Mouse (Mus musculus): ENCODE measurements around the gene Tmem161a. TPM values are rescaled to one million over a fixed set of nuclear protein-coding genes. Genes with fewer than 3 reads are reported as not detected.

Tmem161a gene
- total RNA-seq (2014; fragmentation: Nextera tagmentation) (15.6 and 29.6 TPM in 2 replicates), total RNA-seq (2017) (9.4 and 21.4 TPM in 2 replicates)

GRCm38 (mm10) chr8:70172043-70172681, at the start of gene Tmem161a:
Gene Tmem161a (plus strand): TSS chr8:70172356.
- ATAC-seq (replicated peaks; ENCODE audit: poor library complexity, severe bottlenecking), result peak; percentile 99

- ATAC-seq (replicated peaks; ENCODE audit: poor library complexity, severe bottlenecking), result 0 out of 2 replicates have a peak, but pooled peaks have one; percentile 41
Measured at GRCm38 (mm10) chr8:70122863-70123262, 49.3 kb upstream of the Tmem161a start.

GRCm38 (mm10) chr8:70124992-70125391, 47.2 kb upstream of the Tmem161a start:
- no peak for ATAC-seq (replicated peaks; ENCODE audit: poor library complexity, severe bottlenecking)

GRCm38 (mm10) chr8:70128435-70128834, 43.7 kb upstream of the Tmem161a start:
- no peak for ATAC-seq (replicated peaks; ENCODE audit: poor library complexity, severe bottlenecking)

GRCm38 (mm10) chr8:70129309-70129952, 42.7 kb upstream of the Tmem161a start:
- ATAC-seq (replicated peaks; ENCODE audit: poor library complexity, severe bottlenecking), result no peak

GRCm38 (mm10) chr8:70130066-70130465, 42.1 kb upstream of the Tmem161a start:
- ATAC-seq (replicated peaks; ENCODE audit: poor library complexity, severe bottlenecking), result no peak

GRCm38 (mm10) chr8:70131166-70131883, 40.8 kb upstream of the Tmem161a start, which contains the start of gene Nr2c2ap:
Gene Nr2c2ap (plus strand): TSS chr8:70131333.
- peak; percentile 93 for ATAC-seq (replicated peaks; ENCODE audit: poor library complexity, severe bottlenecking)

GRCm38 (mm10) chr8:70134086-70134485, 38.1 kb upstream of the Tmem161a start:
- no peak for ATAC-seq (replicated peaks; ENCODE audit: poor library complexity, severe bottlenecking)

- ATAC-seq (replicated peaks; ENCODE audit: poor library complexity, severe bottlenecking), result no peak
Measured at GRCm38 (mm10) chr8:70134931-70135330, 37.2 kb upstream of the Tmem161a start.

- ATAC-seq (replicated peaks; ENCODE audit: poor library complexity, severe bottlenecking), result no peak
Measured at GRCm38 (mm10) chr8:70136591-70136990, 35.6 kb upstream of the Tmem161a start.

GRCm38 (mm10) chr8:70137890-70138289, 34.3 kb upstream of the Tmem161a start:
- ATAC-seq (replicated peaks; ENCODE audit: poor library complexity, severe bottlenecking), result no peak

GRCm38 (mm10) chr8:70139026-70139857, 32.9 kb upstream of the Tmem161a start, which contains the start of the genes Rfxank, Borcs8 and Mef2b:
Gene Rfxank (minus strand): TSS chr8:70139154.
Gene Borcs8 (plus strand): TSS chr8:70139499.
Gene Mef2b (plus strand): TSS chr8:70139711.
- ATAC-seq (replicated peaks; ENCODE audit: poor library complexity, severe bottlenecking), result peak; percentile 95

- ATAC-seq (replicated peaks; ENCODE audit: poor library complexity, severe bottlenecking), result peak; percentile 40
Measured at GRCm38 (mm10) chr8:70139981-70140380, 32.2 kb upstream of the Tmem161a start.

GRCm38 (mm10) chr8:70147678-70148607, 24.2 kb upstream of the Tmem161a start:
- peak; percentile 21; the same call in 1 of the 2 replicates for ATAC-seq (replicated peaks; ENCODE audit: poor library complexity, severe bottlenecking)

- no peak for ATAC-seq (replicated peaks; ENCODE audit: poor library complexity, severe bottlenecking)
Measured at GRCm38 (mm10) chr8:70150158-70150557, 22.0 kb upstream of the Tmem161a start.

- peak; percentile 98 for ATAC-seq (replicated peaks; ENCODE audit: poor library complexity, severe bottlenecking)
Measured at GRCm38 (mm10) chr8:70152537-70153257, 19.5 kb upstream of the Tmem161a start.

- no peak for ATAC-seq (replicated peaks; ENCODE audit: poor library complexity, severe bottlenecking)
Measured at GRCm38 (mm10) chr8:70157240-70157800, 14.8 kb upstream of the Tmem161a start.
